Mouse (Mus musculus) intestine, postnatal 0 days (tissue): ENCODE results near the gene Adora2a. TPM values are rescaled to one million over a fixed set of nuclear protein-coding genes. Genes with fewer than 3 reads are reported as not detected.

Experiments
- ATAC-seq: fragments of 200-750 bp; cut with Nextera tagmentation; 2 replicates; pipeline ENCODE4 v1.8.0; 2017; ENCODE audit warnings: mild to moderate bottlenecking, moderate TSS enrichment, moderate library complexity
- H3K27ac ChIP-seq: fragments of 300-500 bp; sonication (generic); 2 replicates; pipeline ENCODE4 v1.5.1; 2014; ENCODE audit warnings: mild to moderate bottlenecking, low read depth, low read length, moderate library complexity
- H3K27me3 ChIP-seq: fragments of 300-500 bp; sonication (generic); replicated peaks from 2 replicates; pipeline ENCODE4 v1.6.1; 2014; ENCODE audit warnings: low read length, mixed read lengths; ENCODE audit not compliant: control insufficient read depth, insufficient read depth
- H3K36me3 ChIP-seq: fragments of 300-500 bp; sonication (generic); 2 replicates; pipeline ENCODE4 v1.6.1; 2014; ENCODE audit warnings: mild to moderate bottlenecking, moderate library complexity; ENCODE audit not compliant: control insufficient read depth, insufficient read depth
- H3K4me1 ChIP-seq: fragments of 300-500 bp; sonication (generic); replicated peaks from 2 replicates; pipeline ENCODE4 v1.6.1; 2014; ENCODE audit warnings: antibody characterized with exemption, low read length, mixed read lengths; ENCODE audit not compliant: control insufficient read depth, insufficient read depth
- H3K4me2 ChIP-seq: fragments of 300-500 bp; sonication (generic); replicated peaks from 2 replicates; pipeline ENCODE4 v1.6.1; 2014; ENCODE audit warnings: low read depth, mild to moderate bottlenecking, moderate library complexity
- H3K4me3 ChIP-seq: fragments of 300-500 bp; sonication (generic); 2 replicates; pipeline ENCODE4 v1.5.1; 2014; ENCODE audit warnings: low read depth, low read length
- H3K9ac ChIP-seq: fragments of 300-500 bp; sonication (generic); 2 replicates; pipeline ENCODE4 v1.6.1; 2014; ENCODE audit warnings: mild to moderate bottlenecking, low read depth, low read length
- H3K9me3 ChIP-seq: fragments of 300-500 bp; sonication (generic); 2 replicates; pipeline ENCODE4 v1.6.1; 2016; ENCODE audit warnings: mixed run types; ENCODE audit not compliant: control insufficient read depth
- CTCF ChIP-seq: sonication (generic); IDR thresholded peaks from 2 replicates; pipeline ENCODE4 v1.5.1; 2016; ENCODE audit warnings: low read depth, mild to moderate bottlenecking, control low read depth, antibody characterized with exemption, moderate library complexity
- WGBS: fragments of 180-500 bp; shearing (Covaris S2); extraction: QIAGEN DNeasy Blood & Tissue Kit; methylation state at CpG from one replicate; pipeline ENCODE4 v1.1.7; 2014; 5-methylcytosine and 5-hydroxymethylcytosine counted together
- polyA plus RNA-seq: library from polyadenylated mRNA; unstranded; fragments of >200 nt; fragmentation: Nextera tagmentation; extraction: Ambion mirVana; gene quantifications from 2 replicates; pipeline ENCODE4 v1.2.1, GENCODE M21; 2015

Gene Adora2a
- polyA plus RNA-seq, 1 experiment from 2014 or later = 1.4 TPM

- no peaks in the 10 kb centered on the region for H3K4me1 ChIP-seq
Measured at GRCm38 (mm10) chr10:75323986-75324385, 7.3 kb downstream of the Adora2a start.

GRCm38 (mm10) chr10:75324391-75324790 is 7.7 kb downstream of the Adora2a start:
- no peak overlapping the region for H3K4me2 ChIP-seq
- no peaks in the 10 kb centered on the region for H3K4me1 ChIP-seq
- no peak for ATAC-seq
- H3K27me3 ChIP-seq = no peaks in the 10 kb centered on the region; the same call in 1 of the 2 replicates
- 74% methylated on average over 10 of the region's 10 CpGs for WGBS
- TF ChIP-seq CTCF = no peak
- H3K27ac ChIP-seq = no peak overlapping the region
- H3K4me3 ChIP-seq = no peak overlapping the region
- no peak overlapping the region for H3K9ac ChIP-seq
- no peaks in the 10 kb centered on the region; the same call in 1 of the 2 replicates for H3K36me3 ChIP-seq
- no peaks in the 10 kb centered on the region for H3K9me3 ChIP-seq

More at GRCm38 (mm10) chr10:75323986-75324385, 7.3 kb downstream of the Adora2a start:
- Histone ChIP-seq H3K27me3 (no peaks in the 10 kb centered on the region; the same call in 1 of the 2 replicates), H3K9me3 (no peaks in the 10 kb centered on the region), H3K9ac (no peak overlapping the region), H3K4me2 (no peak overlapping the region), H3K36me3 (no peaks in the 10 kb centered on the region; the same call in 1 of the 2 replicates), H3K4me3 (no peak overlapping the region), H3K27ac (no peak overlapping the region)
- TF ChIP-seq CTCF = no peak
- 87% methylated on average over 8 of the region's 8 CpGs for WGBS
- ATAC-seq = no peak

- TF ChIP-seq CTCF = no peak
- no peaks in the 10 kb centered on the region for H3K4me1 ChIP-seq
- ATAC-seq = no peak
Measured at GRCm38 (mm10) chr10:75325821-75326220, 9.1 kb downstream of the Adora2a start.

GRCm38 (mm10) chr10:75326553-75326952 is 9.9 kb downstream of the Adora2a start:
- 55% methylated on average over 3 of the region's 3 CpGs for WGBS
- Histone ChIP-seq H3K4me2 (no peak overlapping the region), H3K27ac (no peak overlapping the region), H3K4me1 (no peaks in the 10 kb centered on the region), H3K4me3 (no peak overlapping the region), H3K27me3 (no peaks in the 10 kb centered on the region), H3K36me3 (no peaks in the 10 kb centered on the region; the same call in 1 of the 2 replicates), H3K9me3 (no peaks in the 10 kb centered on the region), H3K9ac (no peak overlapping the region)
- no peak for TF ChIP-seq CTCF
- ATAC-seq = no peak

More at GRCm38 (mm10) chr10:75325821-75326220, 9.1 kb downstream of the Adora2a start:
- H3K9me3 ChIP-seq = no peaks in the 10 kb centered on the region
- no peaks in the 10 kb centered on the region; the same call in 1 of the 2 replicates for H3K36me3 ChIP-seq
- 96% methylated on average over 23 of the region's 23 CpGs for WGBS
- H3K4me2 ChIP-seq = no peak overlapping the region
- H3K9ac ChIP-seq = no peak overlapping the region
- no peak overlapping the region for H3K4me3 ChIP-seq
- no peaks in the 10 kb centered on the region for H3K27me3 ChIP-seq
- H3K27ac ChIP-seq = no peak overlapping the region

- no peak for ATAC-seq
- Histone ChIP-seq H3K36me3 (no peaks in the 10 kb centered on the region; the same call in 1 of the 2 replicates), H3K4me1 (no peaks in the 10 kb centered on the region), H3K9me3 (no peaks in the 10 kb centered on the region), H3K27ac (no peak overlapping the region), H3K4me3 (no peak overlapping the region), H3K9ac (no peak overlapping the region), H3K4me2 (no peak overlapping the region), H3K27me3 (no peaks in the 10 kb centered on the region)
- TF ChIP-seq CTCF = no peak
- WGBS = 79% methylated on average over 11 of the region's 11 CpGs
Measured at GRCm38 (mm10) chr10:75327081-75327480, 10.4 kb downstream of the Adora2a start.

GRCm38 (mm10) chr10:75328201-75328704 is 11.6 kb downstream of the Adora2a start:
- H3K27me3 ChIP-seq = no peaks in the 10 kb centered on the region
- no peaks in the 10 kb centered on the region for H3K9me3 ChIP-seq
- H3K27ac ChIP-seq = no peak overlapping the region
- H3K4me2 ChIP-seq = no peak overlapping the region
- H3K4me1 ChIP-seq = no peaks in the 10 kb centered on the region
- H3K9ac ChIP-seq = no peak overlapping the region
- no peaks in the 10 kb centered on the region; the same call in 1 of the 2 replicates for H3K36me3 ChIP-seq
- no peak for ATAC-seq
- TF ChIP-seq CTCF = no peak
- no peak overlapping the region for H3K4me3 ChIP-seq
- WGBS = 55% methylated on average over 4 of the region's 4 CpGs
